14 mouse cellular contexts compared by ENCODE assay signal in the genomic region with DNA sequence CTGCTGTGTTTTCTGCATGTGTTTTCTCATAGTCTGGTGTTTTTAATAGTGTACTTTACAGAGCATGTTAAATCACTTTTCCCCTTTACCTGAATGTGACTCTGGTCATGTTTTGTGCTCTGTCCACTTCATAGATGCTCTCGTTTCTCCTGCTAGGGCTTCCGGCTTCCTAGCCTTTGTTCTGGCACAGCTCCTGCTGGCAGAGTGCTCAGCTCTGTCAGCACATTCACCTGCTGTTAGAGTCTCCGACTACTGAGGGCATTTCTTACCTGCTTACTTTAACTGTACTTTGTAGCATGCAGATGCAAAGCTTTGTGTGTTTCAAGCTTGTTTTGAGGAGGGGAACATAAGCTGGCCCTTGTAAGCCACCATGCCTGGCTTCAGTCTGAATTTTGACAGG. TPM values are rescaled to one million over a fixed set of nuclear protein-coding genes. Genes with fewer than 3 reads are reported as not detected.
A peak's percentile ranks its signal among the peaks of the same experiment; 100 is the strongest.
DNase-seq lines count a peak whose midpoint lies in the region; ATAC-seq and TF ChIP-seq lines count a peak whose summit lies in the region.
"Had no signal": no experiment of that assay in that cellular context is flagged by ENCODE, and none has a peak within 500 bp of the region (broad histone marks: within the 10 kb centered on the region; RNA-seq: fewer than 3 reads in every experiment).

No protein-coding gene starts in this region.

- H3K4me3 ChIP-seq in midbrain, postnatal 0 days (ENCODE audit: low read depth, low read length), result no peak overlapping the region
- H3K4me3 ChIP-seq in midbrain, embryonic 14.5 days (replicated peaks; ENCODE audit: low read depth, low read length), result no peak overlapping the region
- H3K4me3 ChIP-seq: forebrain, embryonic 13.5 days; layer of hippocampus, adult 2 months; limb, embryonic 12.5 days; midbrain, embryonic 13.5 days had no signal

- no peak overlapping the region for H3K9ac ChIP-seq in midbrain, postnatal 0 days (replicated peaks; ENCODE audit: low read length, poor library complexity, severe bottlenecking)
- no peak overlapping the region for H3K9ac ChIP-seq in midbrain, embryonic 14.5 days (replicated peaks; ENCODE audit: low read length)
- H3K9ac ChIP-seq: forebrain, embryonic 13.5 days; limb, embryonic 12.5 days; midbrain, embryonic 13.5 days had no signal

- TF ChIP-seq CTCF in midbrain, postnatal 0 days (IDR thresholded peaks at IDR 0.05), result no peak

- peak; percentile 41 to 52 for DNase-seq in heart, postnatal 10 days
- no peak for DNase-seq in heart, postnatal 36 days
- peak; percentile 11 for DNase-seq in midbrain, postnatal 0 days (ENCODE audit: low spot score)
- no peak for DNase-seq in midbrain, embryonic 14.5 days
- peak; percentile 77 to 78 for DNase-seq in cerebellum, postnatal 14 days
- no peak for DNase-seq in layer of hippocampus, adult 9-10 months (ENCODE audit: low spot score)
- DNase-seq in ovary, adult 18-20 months (ENCODE audit: low spot score), result no peak
- DNase-seq: embryo, embryonic 11 days; thymus, adult 18-20 months had no signal

- H3K4me1 ChIP-seq in midbrain, postnatal 0 days (ENCODE audit: insufficient read depth, low read length), result no peaks in the 10 kb centered on the region
- H3K4me1 ChIP-seq in midbrain, embryonic 14.5 days (ENCODE audit: control insufficient read depth, insufficient read depth, low read length), result no peaks in the 10 kb centered on the region
- H3K4me1 ChIP-seq: forebrain, embryonic 13.5 days; midbrain, embryonic 13.5 days had no signal

- ATAC-seq in midbrain, postnatal 0 days (ENCODE audit: low FRiP score), result no peak
- no peak for ATAC-seq in midbrain, embryonic 14.5 days (ENCODE audit: low FRiP score, low TSS enrichment)
- ATAC-seq: forebrain, embryonic 13.5 days; midbrain, embryonic 13.5 days had no signal

- no peaks in the 10 kb centered on the region for H3K9me3 ChIP-seq in midbrain, postnatal 0 days (ENCODE audit: low read length)
- no peaks in the 10 kb centered on the region for H3K9me3 ChIP-seq in midbrain, embryonic 14.5 days (ENCODE audit: control insufficient read depth, low read length)
- H3K9me3 ChIP-seq: forebrain, embryonic 13.5 days; limb, embryonic 12.5 days; midbrain, embryonic 13.5 days had no signal

- 55% methylated on average over 3 of the region's 3 CpGs for WGBS in midbrain, postnatal 0 days
- WGBS in midbrain, embryonic 14.5 days, result 63% methylated on average over 3 of the region's 3 CpGs

- H3K36me3 ChIP-seq in midbrain, postnatal 0 days (ENCODE audit: insufficient read depth, low read length), result no peaks in the 10 kb centered on the region
- no peaks in the 10 kb centered on the region for H3K36me3 ChIP-seq in midbrain, embryonic 14.5 days (ENCODE audit: control insufficient read depth, insufficient read depth, low read length)
- H3K36me3 ChIP-seq: limb, embryonic 12.5 days; midbrain, embryonic 13.5 days had no signal

- no peaks in the 10 kb centered on the region for H3K27me3 ChIP-seq in midbrain, postnatal 0 days (ENCODE audit: insufficient read depth, low read length)
- no peaks in the 10 kb centered on the region for H3K27me3 ChIP-seq in midbrain, embryonic 14.5 days (ENCODE audit: control insufficient read depth, insufficient read depth, low read length)
- H3K27me3 ChIP-seq: forebrain, embryonic 13.5 days; limb, embryonic 12.5 days; midbrain, embryonic 13.5 days had no signal

- intact Hi-C loops in heart, postnatal 10 days (cut with DNase I), result no loop called here
- intact Hi-C loops in heart, postnatal 36 days (cut with DNase I), result no loop called here

- no peak overlapping the region for H3K4me2 ChIP-seq in midbrain, postnatal 0 days (ENCODE audit: low read depth, low read length, poor library complexity, severe bottlenecking)
- no peak overlapping the region for H3K4me2 ChIP-seq in midbrain, embryonic 14.5 days (ENCODE audit: low read length)
- H3K4me2 ChIP-seq: forebrain, embryonic 13.5 days; limb, embryonic 12.5 days; midbrain, embryonic 13.5 days had no signal

- H3K27ac ChIP-seq in midbrain, postnatal 0 days (ENCODE audit: low read depth, low read length), result no peak overlapping the region
- no peak overlapping the region for H3K27ac ChIP-seq in midbrain, embryonic 14.5 days (replicated peaks; ENCODE audit: low read depth, low read length)
- H3K27ac ChIP-seq: forebrain, embryonic 13.5 days; layer of hippocampus, adult 2 months; limb, embryonic 12.5 days; macrophage; midbrain, embryonic 13.5 days had no signal

RNA-seq across cellular contexts. Expression of a gene that starts 53.6 kb away (rescaled TPM):
- total RNA-seq in heart, postnatal 10 days (2021), result 10 to 100 TPM; 31.9 to 34.6 TPM
- 10 to 100 TPM; 35.8 to 48.8 TPM for total RNA-seq in heart, postnatal 36 days (2021)
- 34.7 and 36.3 TPM in 2 replicates for total RNA-seq in midbrain, postnatal 0 days (2014; rRNA removed)
- 28.4 and 32.7 TPM in 2 replicates for polyA plus RNA-seq in midbrain, postnatal 0 days (2015; fragmentation: Nextera tagmentation; extraction: Ambion mirVana)
- polyA plus RNA-seq in midbrain, embryonic 14.5 days (2014; fragmentation: Nextera tagmentation; extraction: Ambion mirVana), result 26.2 and 33.4 TPM in 2 replicates

Comparison
In these comparisons a context has a peak if more than half of its experiments do, and no peak if none do; other contexts are left out.
1. DNase-seq: peak in heart, postnatal 10 days (2 of 2), midbrain, postnatal 0 days (single experiment) and cerebellum, postnatal 14 days (2 of 2); none in heart, postnatal 36 days (0 of 2), midbrain, embryonic 14.5 days (single experiment), layer of hippocampus, adult 9-10 months (single experiment) and ovary, adult 18-20 months (single experiment).